Mouse (Mus musculus) kidney, embryonic 16.5 days (tissue): ENCODE results near the gene Srgap3. TPM values are rescaled to one million over a fixed set of nuclear protein-coding genes. Genes with fewer than 3 reads are reported as not detected.

ENCODE experiments used
- ATAC-seq: fragments of 200-750 bp; cut with Nextera tagmentation; 2 replicates; pipeline ENCODE4 v1.8.0; 2017; ENCODE audit warnings: moderate TSS enrichment; ENCODE audit not compliant: low FRiP score, low TSS enrichment
- H3K27ac ChIP-seq: fragments of 300-500 bp; sonication (generic); 2 replicates; pipeline ENCODE4 v1.5.1; 2014; ENCODE audit warnings: low read length
- H3K27me3 ChIP-seq: fragments of 300-500 bp; sonication (generic); 2 replicates; pipeline ENCODE4 v1.6.1; 2014; ENCODE audit warnings: low read length, control low read depth, mixed read lengths; ENCODE audit not compliant: insufficient read depth
- H3K36me3 ChIP-seq: fragments of 300-500 bp; sonication (generic); 2 replicates; pipeline ENCODE4 v1.6.1; 2014; ENCODE audit warnings: low read length, control low read depth, mixed read lengths; ENCODE audit not compliant: insufficient read depth
- H3K4me1 ChIP-seq: fragments of 300-500 bp; sonication (generic); 2 replicates; pipeline ENCODE4 v1.6.1; 2014; ENCODE audit warnings: low read length, control low read depth, mixed read lengths; ENCODE audit not compliant: insufficient read depth
- H3K4me2 ChIP-seq: fragments of 300-500 bp; sonication (generic); replicated peaks from 2 replicates; pipeline ENCODE4 v1.6.1; 2014; ENCODE audit warnings: low read depth, low read length
- H3K4me3 ChIP-seq: fragments of 300-500 bp; sonication (generic); 2 replicates; pipeline ENCODE4 v1.5.1; 2014; ENCODE audit warnings: mild to moderate bottlenecking, low read length
- H3K9ac ChIP-seq: fragments of 300-500 bp; sonication (generic); replicated peaks from 2 replicates; pipeline ENCODE4 v1.6.1; 2014; ENCODE audit warnings: low read length
- H3K9me3 ChIP-seq: fragments of 300-500 bp; sonication (generic); 2 replicates; pipeline ENCODE4 v1.6.1; 2016; ENCODE audit warnings: low read length, control low read depth
- WGBS: fragments of 180-500 bp; shearing (Covaris S2); extraction: QIAGEN DNeasy Blood & Tissue Kit; methylation state at CpG from one replicate; pipeline ENCODE4 v1.1.7; 2014; 5-methylcytosine and 5-hydroxymethylcytosine counted together
- polyA plus RNA-seq: library from polyadenylated mRNA; unstranded; fragments of >200 nt; fragmentation: Nextera tagmentation; extraction: Ambion mirVana; gene quantifications from 2 replicates; pipeline ENCODE4 v1.2.1, GENCODE M21; 2015

The Srgap3 gene
- polyA plus RNA-seq, 1 experiment from 2014 or later, result 3.9 TPM

DNA sequence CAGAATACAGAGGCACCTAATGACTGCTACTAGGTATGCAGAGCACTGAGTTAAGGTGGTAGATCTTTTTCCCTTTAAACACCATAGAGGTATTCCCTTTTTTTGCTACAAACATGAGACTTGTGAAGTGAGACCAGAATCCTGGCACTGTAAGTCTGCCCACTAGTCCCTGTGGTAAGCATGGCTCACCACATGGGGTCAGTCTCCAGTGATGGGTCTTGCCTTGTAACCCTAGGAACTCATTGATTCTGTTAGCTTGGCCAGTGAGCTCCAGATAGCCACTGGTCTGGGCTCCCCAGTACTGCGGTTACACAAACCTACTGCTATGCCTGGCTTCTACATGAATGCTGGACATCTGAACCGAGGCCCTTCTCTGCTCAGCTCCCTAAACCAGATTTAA is 204.8 kb downstream of the Srgap3 start:
- WGBS, result 87% methylated on average over 2 of the region's 2 CpGs
- Histone ChIP-seq H3K4me2 (no peak overlapping the region), H3K9ac (no peak overlapping the region), H3K27ac (no peak overlapping the region), H3K4me3 (no peak overlapping the region), H3K9me3 (no peaks in the 10 kb centered on the region), H3K36me3 (no peaks in the 10 kb centered on the region), H3K4me1 (no peaks in the 10 kb centered on the region), H3K27me3 (no peaks in the 10 kb centered on the region)
- ATAC-seq, result no peak

GRCm38 (mm10) chr6:112741766-112742165 is 205.3 kb downstream of the Srgap3 start:
- no peak for ATAC-seq
- no peak overlapping the region for H3K9ac ChIP-seq
- H3K36me3 ChIP-seq, result no peaks in the 10 kb centered on the region
- no peaks in the 10 kb centered on the region for H3K4me1 ChIP-seq
- H3K9me3 ChIP-seq, result no peaks in the 10 kb centered on the region
- 88% methylated on average over 5 of the region's 5 CpGs for WGBS
- no peaks in the 10 kb centered on the region for H3K27me3 ChIP-seq
- H3K4me2 ChIP-seq, result no peak overlapping the region
- H3K4me3 ChIP-seq, result no peak overlapping the region
- no peak overlapping the region for H3K27ac ChIP-seq

GRCm38 (mm10) chr6:112739635-112740034 is 207.4 kb downstream of the Srgap3 start:
- Histone ChIP-seq H3K4me3 (no peak overlapping the region), H3K27ac (no peak overlapping the region), H3K4me1 (no peaks in the 10 kb centered on the region), H3K36me3 (no peaks in the 10 kb centered on the region), H3K27me3 (no peaks in the 10 kb centered on the region), H3K4me2 (no peak overlapping the region), H3K9ac (no peak overlapping the region), H3K9me3 (no peaks in the 10 kb centered on the region)
- ATAC-seq, result no peak
- 86% methylated on average over 3 of the region's 3 CpGs for WGBS

- no peak for ATAC-seq
- no peak overlapping the region for H3K9ac ChIP-seq
- H3K4me3 ChIP-seq, result no peak overlapping the region
- H3K4me2 ChIP-seq, result no peak overlapping the region
- H3K9me3 ChIP-seq, result no peaks in the 10 kb centered on the region
- WGBS, result 89% methylated on average over 6 of the region's 6 CpGs
- no peaks in the 10 kb centered on the region for H3K27me3 ChIP-seq
- H3K27ac ChIP-seq, result no peak overlapping the region
- no peaks in the 10 kb centered on the region for H3K36me3 ChIP-seq
- no peaks in the 10 kb centered on the region for H3K4me1 ChIP-seq
These were observed 208.1 kb downstream of the Srgap3 start for GRCm38 (mm10) chr6:112738924-112739323.

DNA sequence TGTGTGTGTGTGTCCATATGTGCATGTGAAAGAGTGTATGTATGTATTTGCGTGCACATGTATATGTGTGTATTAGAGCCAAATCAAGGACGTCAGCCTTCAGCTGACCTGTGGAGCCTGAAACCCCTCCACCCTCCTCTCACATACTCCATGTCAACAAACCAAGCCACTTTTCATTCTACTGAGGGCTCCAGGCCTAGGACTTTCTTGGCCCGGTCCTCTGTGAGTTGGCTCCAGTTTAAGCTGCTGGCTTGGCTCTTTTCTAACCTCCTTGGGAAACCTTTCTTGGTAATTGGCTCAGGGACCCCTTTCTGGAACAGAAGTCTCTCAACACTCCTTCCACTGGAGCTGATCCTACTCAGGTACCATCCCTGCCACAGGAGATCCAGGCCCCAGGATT is 210.6 kb downstream of the Srgap3 start:
- no peak overlapping the region for H3K27ac ChIP-seq
- no peaks in the 10 kb centered on the region for H3K9me3 ChIP-seq
- H3K4me3 ChIP-seq, result no peak overlapping the region
- H3K36me3 ChIP-seq, result no peaks in the 10 kb centered on the region
- no peaks in the 10 kb centered on the region for H3K27me3 ChIP-seq
- WGBS, result 87% methylated on average over 3 of the region's 3 CpGs
- H3K4me1 ChIP-seq, result no peaks in the 10 kb centered on the region
- H3K4me2 ChIP-seq, result no peak overlapping the region
- no peak for ATAC-seq
- no peak overlapping the region for H3K9ac ChIP-seq

GRCm38 (mm10) chr6:112735054-112735453 is 212.0 kb downstream of the Srgap3 start:
- Histone ChIP-seq H3K9ac (no peak overlapping the region), H3K4me1 (no peaks in the 10 kb centered on the region), H3K27me3 (no peaks in the 10 kb centered on the region), H3K27ac (no peak overlapping the region), H3K4me3 (no peak overlapping the region), H3K4me2 (no peak overlapping the region), H3K9me3 (no peaks in the 10 kb centered on the region), H3K36me3 (no peaks in the 10 kb centered on the region)
- 69% methylated on average over 2 of the region's 2 CpGs for WGBS
- ATAC-seq, result no peak

DNA sequence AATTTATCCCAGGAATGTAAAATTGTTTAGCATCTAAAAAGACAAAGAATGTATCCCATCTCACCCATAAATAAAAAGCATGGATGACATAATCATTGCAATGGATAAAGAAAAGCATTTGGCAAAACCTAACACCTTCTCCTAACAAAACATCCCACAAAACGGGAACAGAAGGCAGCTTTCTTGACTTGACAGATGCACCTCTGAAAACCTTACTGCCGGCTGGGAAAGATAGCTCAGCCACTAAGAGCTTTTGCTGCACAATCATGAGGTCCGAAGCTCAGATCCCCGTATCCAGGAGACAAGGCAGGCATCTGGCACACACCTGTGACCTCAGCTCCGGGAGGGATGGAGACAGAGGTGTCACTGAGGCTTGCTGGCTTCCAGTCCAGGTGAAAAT is 213.1 kb downstream of the Srgap3 start:
- WGBS, result 67% methylated on average over 5 of the region's 5 CpGs
- no peak overlapping the region for H3K9ac ChIP-seq
- ATAC-seq, result no peak

GRCm38 (mm10) chr6:112732434-112732833 is 214.6 kb downstream of the Srgap3 start:
- no peak overlapping the region for H3K4me2 ChIP-seq
- no peaks in the 10 kb centered on the region for H3K36me3 ChIP-seq
- no peaks in the 10 kb centered on the region for H3K27me3 ChIP-seq
- ATAC-seq, result no peak
- WGBS, result 95% methylated on average over 3 of the region's 3 CpGs
- no peak overlapping the region for H3K4me3 ChIP-seq
- H3K9ac ChIP-seq, result no peak overlapping the region
- H3K4me1 ChIP-seq, result peaks cover 12% of the 10 kb centered on the region
- no peaks in the 10 kb centered on the region for H3K9me3 ChIP-seq
- no peak overlapping the region for H3K27ac ChIP-seq

More for the DNA sequence above, 213.1 kb downstream of the Srgap3 start:
- Histone ChIP-seq H3K4me1 (peaks cover 9% of the 10 kb centered on the region), H3K36me3 (no peaks in the 10 kb centered on the region), H3K9me3 (no peaks in the 10 kb centered on the region), H3K27ac (no peak overlapping the region), H3K4me2 (no peak overlapping the region), H3K4me3 (no peak overlapping the region), H3K27me3 (no peaks in the 10 kb centered on the region)

- Histone ChIP-seq H3K27me3 (no peaks in the 10 kb centered on the region), H3K27ac (no peak overlapping the region), H3K9ac (no peak overlapping the region), H3K4me1 (peaks cover 12% of the 10 kb centered on the region), H3K36me3 (no peaks in the 10 kb centered on the region), H3K9me3 (no peaks in the 10 kb centered on the region), H3K4me2 (no peak overlapping the region), H3K4me3 (no peak overlapping the region)
- WGBS, result 96% methylated on average over 10 of the region's 10 CpGs
- ATAC-seq, result no peak
These were observed 215.7 kb downstream of the Srgap3 start for GRCm38 (mm10) chr6:112731386-112731785.

GRCm38 (mm10) chr6:112728760-112729422 is 218.2 kb downstream of the Srgap3 start:
- Histone ChIP-seq H3K9ac (peak overlapping the region; percentile 42; the same call in 1 of the 2 replicates), H3K4me2 (peak overlapping the region; percentile 52), H3K36me3 (no peaks in the 10 kb centered on the region), H3K27me3 (no peaks in the 10 kb centered on the region), H3K27ac (peak overlapping the region; percentile 65), H3K4me3 (peak overlapping the region; percentile 39), H3K9me3 (no peaks in the 10 kb centered on the region), H3K4me1 (peaks cover 12% of the 10 kb centered on the region)
- 2% methylated on average over 17 of the region's 17 CpGs for WGBS
- ATAC-seq, result peak; percentile 94
